Mouse (Mus musculus): ENCODE results near the gene Fxr2.

Gene Fxr2

GRCm38 (mm10) chr11:69657462-69657881, 24.7 kb downstream of the Fxr2 start:
- no peak for DNase-seq (ENCODE audit: low read depth, low spot score)

GRCm38 (mm10) chr11:69661221-69661881, 28.6 kb downstream of the Fxr2 start:
- DNase-seq (ENCODE audit: low read depth, low spot score) = no peak

- DNase-seq (ENCODE audit: low read depth, low spot score) = peak; percentile 95
These were observed 29.6 kb downstream of the Fxr2 start, which contains the start of gene Mpdu1 for GRCm38 (mm10) chr11:69662213-69662966. Mpdu1 (minus strand) TSS chr11:69662642.

- no peak for DNase-seq (ENCODE audit: low read depth, low spot score)
These were observed 30.3 kb downstream of the Fxr2 start for GRCm38 (mm10) chr11:69662967-69663671.

GRCm38 (mm10) chr11:69663795-69664194, 31.0 kb downstream of the Fxr2 start:
- DNase-seq (ENCODE audit: low read depth, low spot score) = no peak

GRCm38 (mm10) chr11:69664841-69665240, 32.1 kb downstream of the Fxr2 start:
- DNase-seq (ENCODE audit: low read depth, low spot score) = no peak

- DNase-seq (ENCODE audit: low read depth, low spot score) = no peak
These were observed 32.7 kb downstream of the Fxr2 start for GRCm38 (mm10) chr11:69665457-69665960.

DNA sequence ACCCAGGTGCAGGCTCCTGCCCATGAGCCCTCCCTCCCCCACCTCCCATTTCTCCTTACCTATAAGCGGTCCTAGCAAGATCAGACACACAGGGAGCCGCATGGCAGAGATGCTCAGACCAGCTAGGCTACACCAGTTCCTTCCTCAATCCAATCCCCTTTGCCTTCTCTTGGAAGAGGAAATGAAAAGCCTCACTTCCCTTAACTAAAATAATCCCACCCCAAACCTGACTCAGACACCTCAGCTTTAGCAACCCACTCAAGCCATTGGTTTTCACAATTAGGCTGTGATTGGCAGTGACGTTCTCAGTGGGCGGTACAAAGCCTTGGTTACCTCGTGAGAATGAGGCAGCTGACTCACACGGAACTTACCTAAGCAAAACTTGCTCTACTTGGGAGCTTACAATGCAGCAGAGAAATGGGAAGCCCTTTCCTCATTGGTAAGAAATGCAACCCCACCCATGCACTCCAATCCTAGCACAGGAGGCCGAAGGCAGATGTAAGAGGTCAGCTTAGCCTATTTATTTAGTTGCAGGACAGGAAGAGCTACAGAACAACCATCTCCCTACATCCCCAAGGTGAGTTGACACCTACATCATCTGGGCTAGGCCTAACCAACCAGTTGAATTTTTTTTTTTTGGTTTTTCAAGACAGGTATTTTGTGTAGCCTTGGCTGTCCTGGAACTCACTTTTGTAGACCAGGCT, 33.3 kb downstream of the Fxr2 start, which contains the start of gene Cd68:
Gene Cd68, minus strand, starts transcription at position 193 of the 704 bp plus-strand sequence.
- DNase-seq (ENCODE audit: low read depth, low spot score) = no peak

- no peak for DNase-seq (ENCODE audit: low read depth, low spot score)
These were observed 33.8 kb downstream of the Fxr2 start for GRCm38 (mm10) chr11:69666665-69667005.

- peak; percentile 93 for DNase-seq (ENCODE audit: low read depth, low spot score)
These were observed 38.3 kb downstream of the Fxr2 start for GRCm38 (mm10) chr11:69670786-69671725.

DNA sequence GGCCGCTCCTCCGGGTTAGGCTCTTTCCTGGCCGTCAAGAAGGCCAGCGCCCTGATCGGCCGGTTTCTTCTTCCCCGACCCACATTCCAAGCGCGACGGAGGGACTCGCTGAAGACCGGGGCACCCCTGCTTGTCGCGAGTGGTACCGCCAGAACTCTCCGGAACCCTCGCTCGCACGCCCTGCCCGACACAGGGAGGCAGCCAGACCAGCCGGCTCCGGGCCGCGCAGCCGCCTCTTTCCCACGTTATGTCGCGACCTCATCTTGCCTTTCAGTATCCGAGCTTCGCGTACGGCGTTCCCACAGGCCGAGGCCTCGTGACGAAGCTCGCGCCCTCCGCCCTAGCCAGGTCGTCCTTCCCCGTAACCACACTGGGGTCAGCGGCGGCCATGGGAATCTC, 38.9 kb downstream of the Fxr2 start:
- no peak for DNase-seq (ENCODE audit: low read depth, low spot score)

GRCm38 (mm10) chr11:69672211-69672706, 39.5 kb downstream of the Fxr2 start, which contains the start of gene Eif4a1:
Eif4a1 (minus strand) TSS chr11:69672423.
- DNase-seq (ENCODE audit: low read depth, low spot score) = peak; percentile 100

- DNase-seq (ENCODE audit: low read depth, low spot score) = no peak
These were observed 46.4 kb downstream of the Fxr2 start for GRCm38 (mm10) chr11:69679144-69679543.

- DNase-seq (ENCODE audit: low read depth, low spot score) = no peak
These were observed 47.5 kb downstream of the Fxr2 start for GRCm38 (mm10) chr11:69680136-69680855.

- peak; percentile 95 for DNase-seq (ENCODE audit: low read depth, low spot score)
These were observed 48.8 kb downstream of the Fxr2 start, which contains the start of gene Senp3 for GRCm38 (mm10) chr11:69681314-69682208. Senp3 (minus strand) TSS chr11:69682084.

GRCm38 (mm10) chr11:69682209-69682839, 49.5 kb downstream of the Fxr2 start:
- DNase-seq (ENCODE audit: low read depth, low spot score) = no peak

DNA sequence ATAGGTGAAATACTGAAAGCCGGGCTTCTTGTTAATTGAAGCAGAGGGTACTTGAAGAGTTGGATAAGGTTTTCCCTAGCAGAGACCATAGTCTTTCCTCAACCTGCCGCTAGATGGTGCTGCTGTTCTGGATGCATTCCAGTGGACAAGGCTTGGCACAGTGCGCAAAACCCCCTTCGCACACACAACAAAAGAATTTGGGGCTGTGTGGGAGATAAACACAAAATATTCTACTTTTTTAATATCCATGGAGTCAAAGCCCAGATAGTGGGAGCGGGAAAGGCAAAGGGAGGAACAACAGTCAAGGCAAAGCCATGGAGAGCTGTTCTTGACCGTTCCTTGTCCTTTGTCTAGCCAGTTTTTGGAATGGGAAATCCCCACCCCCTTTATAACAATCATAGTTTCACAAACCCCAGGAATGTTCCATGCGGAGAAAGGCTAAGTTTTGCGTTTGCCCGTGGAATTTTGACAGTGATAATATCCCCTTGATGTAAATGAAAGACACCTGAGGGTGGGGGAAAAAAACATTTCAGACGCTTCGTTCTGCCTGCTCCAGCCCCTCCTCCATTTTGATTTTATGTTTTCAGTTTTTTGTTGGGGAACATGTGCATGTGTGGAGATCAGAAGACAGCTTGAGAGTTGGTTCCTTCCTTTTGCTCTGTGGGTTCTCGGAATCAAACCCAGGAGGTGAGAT, 50.2 kb downstream of the Fxr2 start:
- peak; percentile 77 for DNase-seq (ENCODE audit: low read depth, low spot score)
